Mouse (Mus musculus) olfactory bulb, adult 2 months (tissue): ENCODE measurements around the gene Dpm3.

ENCODE experiments used
- CTCF ChIP-seq: fragments of 200-500 bp; IDR thresholded peaks from 2 replicates; pipeline ENCODE4 v1.5.1; 2012; ENCODE audit warnings: low read depth, mild to moderate bottlenecking, low read length, moderate library complexity; ENCODE audit not compliant: insufficient read depth
- POLR2A ChIP-seq: fragments of 200-500 bp; IDR thresholded peaks from 2 replicates; pipeline ENCODE4 v1.6.1; 2012; ENCODE audit warnings: mild to moderate bottlenecking, low read depth, low read length, moderate library complexity; ENCODE audit not compliant: insufficient read depth

DNA sequence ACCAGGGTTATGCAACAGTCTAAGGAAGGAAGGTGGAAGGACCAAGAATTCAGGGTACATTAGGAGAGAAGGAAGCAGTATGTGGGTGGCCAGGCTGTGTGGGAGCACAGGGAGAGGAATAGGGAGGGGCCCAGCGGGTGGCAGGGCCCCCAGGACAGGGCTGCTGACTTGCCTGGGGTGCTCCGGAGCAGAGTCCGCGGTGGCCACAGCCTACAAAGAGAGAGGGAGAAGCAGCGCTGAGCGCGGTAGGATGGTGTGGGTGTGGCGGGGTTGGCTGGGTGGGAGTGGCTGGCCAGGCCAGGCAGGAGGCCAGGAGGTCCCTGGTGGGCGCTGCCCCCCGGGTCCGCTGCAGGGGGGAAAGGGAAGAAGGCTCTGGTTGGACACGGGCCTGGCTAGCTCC lies 20.7 kb upstream of the Dpm3 start:
- TF ChIP-seq POLR2A = no peak
- TF ChIP-seq CTCF = no peak
